Mouse (Mus musculus) splenic B cell, adult 2 months (primary cell): ENCODE measurements around the gene Vmn2r105.

Experiments
- DNase-seq: peaks from one replicate; pipeline ENCODE4 v3.0.0-alpha.2; 2011; ENCODE audit warnings: low read depth, low spot score
- H3K27me3 ChIP-seq: 2 replicates; pipeline ENCODE4 v1.6.1; 2012; ENCODE audit warnings: mild to moderate bottlenecking, low read length, moderate library complexity, mixed read lengths; ENCODE audit not compliant: control insufficient read depth, poor library complexity, insufficient read depth, severe bottlenecking
- H3K36me3 ChIP-seq: 2 replicates; pipeline ENCODE4 v1.6.1; 2012; ENCODE audit warnings: mild to moderate bottlenecking, low read length, moderate library complexity, mixed read lengths; ENCODE audit not compliant: control insufficient read depth, poor library complexity, insufficient read depth, severe bottlenecking

Vmn2r105 gene

DNA sequence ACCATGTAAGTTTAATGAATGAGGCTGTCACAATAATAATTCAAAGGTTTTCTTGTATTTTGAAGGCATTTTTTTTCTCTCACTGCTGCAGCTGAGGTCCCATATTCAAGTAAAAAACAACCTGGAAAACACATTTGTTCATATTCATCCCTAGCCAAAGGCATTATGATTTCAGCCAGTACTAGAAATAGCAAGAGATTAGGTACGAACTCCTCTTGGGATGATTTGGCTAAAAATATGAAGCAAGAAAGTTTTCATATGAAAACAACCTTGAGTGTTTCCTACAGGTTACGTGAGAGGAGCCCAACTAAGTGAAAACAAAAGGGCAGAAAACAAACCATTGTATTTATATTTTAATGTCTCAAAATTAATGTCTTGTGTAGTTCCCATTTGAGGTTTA is at the start of gene Vmn2r105:
Gene Vmn2r105, minus strand, starts transcription at position 101 of the 400 bp plus-strand sequence.
- DNase-seq, result no peak
- Histone ChIP-seq H3K36me3 (no peaks in the 10 kb centered on the region), H3K27me3 (no peaks in the 10 kb centered on the region)

DNA sequence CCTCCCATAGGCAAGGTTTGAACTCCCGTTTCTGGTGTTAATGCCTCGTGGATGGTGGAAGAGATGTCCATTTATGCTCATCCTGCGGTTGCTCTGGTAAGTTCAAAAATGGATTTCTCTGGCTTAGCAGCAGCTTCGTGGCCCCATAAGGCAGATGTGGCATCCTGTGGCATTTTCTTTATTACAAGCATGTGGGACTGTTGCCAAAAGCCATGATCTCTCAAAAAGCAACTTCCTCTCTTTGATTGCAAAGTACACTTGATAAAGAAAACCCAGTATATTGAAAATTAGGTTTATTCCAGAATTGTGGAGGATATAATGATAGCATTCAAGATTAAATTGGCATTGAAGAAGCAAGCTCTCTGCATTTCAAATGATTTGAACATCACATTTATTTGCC is 20.7 kb upstream of the Vmn2r105 start:
- no peaks in the 10 kb centered on the region for H3K36me3 ChIP-seq
- no peak for DNase-seq
- H3K27me3 ChIP-seq, result no peaks in the 10 kb centered on the region

DNA sequence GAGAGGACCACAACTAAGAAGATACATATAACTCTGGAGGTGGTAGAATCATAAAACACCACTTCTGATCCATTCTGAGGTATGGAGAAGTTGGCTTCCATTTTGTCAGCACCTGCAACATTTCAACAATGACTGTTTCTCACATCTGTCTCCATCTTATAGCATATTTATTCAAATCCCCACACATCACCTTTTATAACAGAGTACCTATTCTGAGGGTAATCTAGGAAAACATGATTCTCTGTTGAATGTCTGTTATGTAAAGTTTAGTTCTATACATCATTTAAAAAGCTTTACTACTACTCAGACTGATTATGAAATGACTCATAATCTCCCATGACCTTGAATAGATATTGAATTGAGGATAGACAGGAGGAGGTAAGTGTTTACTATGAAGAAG is 51.9 kb downstream of the Vmn2r105 start, which contains the start of gene Fpr-rs6:
Gene Fpr-rs6, minus strand, starts transcription at position 101 of the 400 bp plus-strand sequence.
- DNase-seq, result no peak
- Histone ChIP-seq H3K36me3 (no peaks in the 10 kb centered on the region), H3K27me3 (no peaks in the 10 kb centered on the region)
